Mouse (Mus musculus): ENCODE data around the gene Bcl3. TPM values are rescaled to one million over a fixed set of nuclear protein-coding genes. Genes with fewer than 3 reads are reported as not detected.

Gene Bcl3
- total RNA-seq (2021) = 1 to 10 TPM in 1 of 2 experiments, not detected in 1; 1.0 TPM

- DNase-seq (ENCODE audit: extremely low spot score in 1 of 2, low spot score in 2 of 2) = peak in 1 of 2 experiments; percentile 72
- intact Hi-C loops (cut with DNase I) = no loop called here
These were observed at the start of gene Bcl3 for GRCm38 (mm10) chr7:19822604-19823058. Bcl3 (minus strand) TSS chr7:19822770.

GRCm38 (mm10) chr7:19871943-19872601 lies 49.5 kb upstream of the Bcl3 start:
- intact Hi-C loops (cut with DNase I) = loop anchor here (5.0 kb wide), 1 partner anchor 75 kb away; the partner anchor contains the start of gene Cblc
- no peak for DNase-seq (ENCODE audit: extremely low spot score in 1 of 2, low spot score in 2 of 2)

- intact Hi-C loops (cut with DNase I) = loop anchor here (5.0 kb wide), 1 partner anchor 74 kb away; the partner anchor contains the start of gene Cblc
- DNase-seq (ENCODE audit: extremely low spot score in 1 of 2, low spot score in 2 of 2) = no peak
These were observed 48.6 kb upstream of the Bcl3 start for GRCm38 (mm10) chr7:19871137-19871621.

GRCm38 (mm10) chr7:19867751-19868399 lies 45.3 kb upstream of the Bcl3 start:
- no peak for DNase-seq (ENCODE audit: extremely low spot score in 1 of 2, low spot score in 2 of 2)
- intact Hi-C loops (cut with DNase I) = no loop called here

- DNase-seq (ENCODE audit: extremely low spot score in 1 of 2, low spot score in 2 of 2) = no peak
- intact Hi-C loops (cut with DNase I) = no loop called here
These were observed 43.9 kb upstream of the Bcl3 start for GRCm38 (mm10) chr7:19866490-19866889.

- intact Hi-C loops (cut with DNase I) = no loop called here
- DNase-seq (ENCODE audit: extremely low spot score in 1 of 2, low spot score in 2 of 2) = no peak
These were observed 42.9 kb upstream of the Bcl3 start for GRCm38 (mm10) chr7:19865246-19866036.

GRCm38 (mm10) chr7:19864241-19864640 lies 41.7 kb upstream of the Bcl3 start:
- no peak for DNase-seq (ENCODE audit: extremely low spot score in 1 of 2, low spot score in 2 of 2)
- intact Hi-C loops (cut with DNase I) = no loop called here

GRCm38 (mm10) chr7:19861199-19861598 lies 38.6 kb upstream of the Bcl3 start, which contains the start of gene Ceacam16:
Ceacam16 (minus strand) TSS chr7:19861299.
- intact Hi-C loops (cut with DNase I) = no loop called here
- DNase-seq (ENCODE audit: extremely low spot score in 1 of 2, low spot score in 2 of 2) = no peak

GRCm38 (mm10) chr7:19859740-19860139 lies 37.2 kb upstream of the Bcl3 start:
- no peak for DNase-seq (ENCODE audit: extremely low spot score in 1 of 2, low spot score in 2 of 2)
- intact Hi-C loops (cut with DNase I) = no loop called here

- no peak for DNase-seq (ENCODE audit: extremely low spot score in 1 of 2, low spot score in 2 of 2)
- intact Hi-C loops (cut with DNase I) = no loop called here
These were observed 33.7 kb upstream of the Bcl3 start for GRCm38 (mm10) chr7:19856283-19856682.

GRCm38 (mm10) chr7:19855663-19856062 lies 33.1 kb upstream of the Bcl3 start:
- intact Hi-C loops (cut with DNase I) = no loop called here
- DNase-seq (ENCODE audit: extremely low spot score in 1 of 2, low spot score in 2 of 2) = no peak

GRCm38 (mm10) chr7:19853526-19853925 lies 31.0 kb upstream of the Bcl3 start:
- intact Hi-C loops (cut with DNase I) = no loop called here
- no peak for DNase-seq (ENCODE audit: extremely low spot score in 1 of 2, low spot score in 2 of 2)

GRCm38 (mm10) chr7:19851858-19852570 lies 29.4 kb upstream of the Bcl3 start, which contains the start of gene Gm19345:
Gm19345 (plus strand) TSS chr7:19852003.
- peak in 1 of 2 experiments; percentile 67 for DNase-seq (ENCODE audit: extremely low spot score in 1 of 2, low spot score in 2 of 2)
- intact Hi-C loops (cut with DNase I) = no loop called here

GRCm38 (mm10) chr7:19844521-19845171 lies 22.1 kb upstream of the Bcl3 start:
- no peak for DNase-seq (ENCODE audit: extremely low spot score in 1 of 2, low spot score in 2 of 2)

GRCm38 (mm10) chr7:19843561-19843960 lies 21.0 kb upstream of the Bcl3 start:
- intact Hi-C loops (cut with DNase I) = no loop called here
- DNase-seq (ENCODE audit: extremely low spot score in 1 of 2, low spot score in 2 of 2) = peak in 1 of 2 experiments; percentile 68

More at GRCm38 (mm10) chr7:19844521-19845171, 22.1 kb upstream of the Bcl3 start:
- intact Hi-C loops (cut with DNase I) = no loop called here

- DNase-seq (ENCODE audit: extremely low spot score in 1 of 2, low spot score in 2 of 2) = no peak
- intact Hi-C loops (cut with DNase I) = no loop called here
These were observed 20.4 kb upstream of the Bcl3 start for GRCm38 (mm10) chr7:19842885-19843504.

- DNase-seq (ENCODE audit: extremely low spot score in 1 of 2, low spot score in 2 of 2) = no peak
- intact Hi-C loops (cut with DNase I) = no loop called here
These were observed 19.3 kb upstream of the Bcl3 start for GRCm38 (mm10) chr7:19841686-19842413.

Data from left cerebral cortex, postnatal 10 days (tissue).